Mouse (Mus musculus) subcutaneous adipose tissue, adult 2 months (tissue): ENCODE results near the gene Tes. TPM values are rescaled to one million over a fixed set of nuclear protein-coding genes. Genes with fewer than 3 reads are reported as not detected.

Experiments used
- polyA plus RNA-seq: library from polyadenylated mRNA; depleted of rRNA; stranded (reverse); fragments of >200 nt; gene quantifications from 2 replicates; pipeline ENCODE4 v1.2.3, GENCODE M21; 2012; ENCODE audit warnings: low replicate concordance; rRNA removed

Gene Tes
- 10.9 and 139 TPM in 2 replicates for polyA plus RNA-seq

DNA sequence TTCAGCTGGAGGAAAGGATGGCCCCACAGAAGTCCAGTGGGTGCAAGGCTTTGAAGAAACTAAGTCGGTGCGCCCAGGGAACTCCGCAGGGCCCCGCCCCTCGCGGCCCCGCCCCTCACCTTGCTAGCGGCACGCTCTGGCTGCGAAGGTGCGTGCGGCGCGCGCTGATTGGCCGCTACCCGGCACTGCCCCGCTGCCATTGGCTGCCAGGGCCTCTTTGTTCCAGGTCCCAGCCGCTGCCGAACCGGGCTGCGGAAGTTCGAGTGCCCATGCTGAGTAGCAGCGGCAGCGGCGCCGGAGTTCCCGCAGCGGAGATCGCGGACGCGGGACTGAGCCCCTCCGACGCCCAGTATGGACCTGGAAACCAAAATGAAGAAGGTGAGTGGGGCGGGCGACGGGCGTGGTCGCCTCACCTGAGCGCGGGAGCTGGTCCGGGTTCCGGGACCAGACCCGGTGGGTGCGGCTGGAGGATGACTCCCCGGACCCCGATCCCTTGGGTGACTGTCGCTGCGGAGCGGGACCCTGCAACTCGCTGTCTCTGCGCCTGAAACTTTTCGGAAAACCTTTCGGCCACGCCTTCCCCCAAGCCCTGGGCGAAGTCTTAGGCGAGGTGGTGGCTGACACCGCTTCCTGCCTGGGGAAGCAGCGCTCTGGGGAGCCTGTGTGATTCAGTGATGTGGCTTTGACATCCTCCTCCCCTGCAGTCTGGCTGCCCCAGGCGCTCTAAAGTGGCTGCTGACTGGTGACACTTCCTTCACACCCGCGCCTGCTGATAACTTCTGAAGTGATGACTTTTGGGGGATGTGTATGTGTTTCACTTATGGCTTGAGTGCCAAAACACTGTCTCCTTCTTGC, at the start of gene Tes:
Gene Tes (plus strand): TSS at position 214 of the 855 bp plus-strand sequence.

Other genes with a start within 250 kb of the Tes start
- 0.53 and 0.59 TPM in 2 replicates for gene Tfec, start 166.7 kb upstream of the Tes start, polyA plus RNA-seq
- 153 and 554 TPM in 2 replicates for gene Cav2, start 216.0 kb downstream of the Tes start, polyA plus RNA-seq
- 2,064 and 5,190 TPM in 2 replicates for gene Cav1, start 241.2 kb downstream of the Tes start, polyA plus RNA-seq